Mouse (Mus musculus) olfactory bulb, adult 2 months (tissue): ENCODE results near the gene Entpd4b. TPM values are rescaled to one million over a fixed set of nuclear protein-coding genes. Genes with fewer than 3 reads are reported as not detected.

Source experiments
- polyA plus RNA-seq: library from polyadenylated mRNA; stranded (reverse); fragments of >200 nt; gene quantifications from 2 replicates; pipeline ENCODE4 v1.2.4, GENCODE M21; 2012; ENCODE audit warnings: low replicate concordance; ENCODE audit not compliant: missing spikeins, insufficient read depth, insufficient read length

Entpd4b gene
- polyA plus RNA-seq, 1 experiment, result not detected

Other genes with a start within 250 kb of the Entpd4b start
- gene Gm16867, start 52.1 kb upstream of the Entpd4b start, polyA plus RNA-seq, result not detected in 2 replicates
- not detected in 2 replicates for gene Gm27179, start 42.9 kb upstream of the Entpd4b start, polyA plus RNA-seq